Mouse (Mus musculus) kidney, adult 2 months (tissue): ENCODE results near the gene Ppdpf.

Experiments
- CTCF ChIP-seq: fragments of 200-500 bp; conservative IDR thresholded peaks from 2 replicates; pipeline ENCODE4 v1.5.1; 2011; ENCODE audit warnings: low read depth, mild to moderate bottlenecking, control low read depth, low read length, moderate library complexity, mixed read lengths; ENCODE audit not compliant: insufficient read depth, insufficient read length
- POLR2A ChIP-seq: fragments of 200-500 bp; IDR thresholded peaks from one replicate; pipeline ENCODE4 v1.6.1; 2011; ENCODE audit warnings: low read depth, low read length, control low read depth

DNA sequence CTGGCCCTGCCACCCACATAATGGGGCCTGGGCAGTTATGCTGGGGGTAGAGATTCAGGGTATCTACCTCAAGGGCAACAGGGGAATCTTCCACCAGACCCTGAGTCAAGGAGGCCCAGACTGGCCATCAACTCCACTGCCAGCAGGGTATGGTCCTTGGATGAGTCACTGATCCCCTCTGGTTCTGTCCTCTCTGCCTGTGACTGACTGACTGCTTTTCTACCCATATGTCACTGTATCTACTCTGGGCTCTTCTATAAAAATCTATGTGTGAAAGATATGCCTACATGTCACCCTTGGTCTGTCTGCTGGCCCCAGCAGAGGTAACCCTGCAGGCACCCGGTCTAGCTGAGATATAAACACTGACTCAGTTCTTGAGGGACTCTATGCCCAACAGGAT lies 33.9 kb upstream of the Ppdpf start:
- TF ChIP-seq CTCF (no peak), POLR2A (no peak)
